Mouse (Mus musculus) olfactory bulb, adult 2 months (tissue): ENCODE data around the gene Ankrd35.

Source experiments
- CTCF ChIP-seq: fragments of 200-500 bp; IDR thresholded peaks from 2 replicates; pipeline ENCODE4 v1.5.1; 2012; ENCODE audit warnings: low read depth, mild to moderate bottlenecking, low read length, moderate library complexity; ENCODE audit not compliant: insufficient read depth
- POLR2A ChIP-seq: fragments of 200-500 bp; IDR thresholded peaks from 2 replicates; pipeline ENCODE4 v1.6.1; 2012; ENCODE audit warnings: mild to moderate bottlenecking, low read depth, low read length, moderate library complexity; ENCODE audit not compliant: insufficient read depth

- no peak for TF ChIP-seq CTCF
- TF ChIP-seq POLR2A: no peak
Measured at GRCm38 (mm10) chr3:96737995-96738394, 68.1 kb downstream of the Ankrd35 start.
